Mouse (Mus musculus): ENCODE data around the gene Actrt3.

DNA sequence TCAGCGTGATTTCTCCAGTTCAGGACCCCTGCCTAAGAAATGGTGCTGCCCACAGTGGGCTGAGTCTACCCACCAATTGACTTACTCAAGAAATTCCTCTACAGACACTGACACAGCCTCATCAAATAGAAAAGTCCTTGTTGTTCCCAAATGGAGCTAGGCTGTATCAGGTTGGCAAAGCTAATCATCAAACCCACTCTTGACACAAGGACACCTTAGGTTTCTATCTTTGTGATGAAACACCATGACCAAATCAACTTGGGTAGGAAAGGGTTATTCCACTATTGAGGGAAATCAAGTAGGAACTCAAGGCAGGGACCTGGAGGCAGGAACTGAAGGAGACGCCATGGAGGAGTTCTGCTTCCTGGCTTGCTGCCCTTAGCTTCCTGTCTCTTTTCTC lies 44.5 kb upstream of the Actrt3 start, which contains the start of gene Lrriq4:
- TF ChIP-seq CTCF (IDR thresholded peaks at IDR 0.05) (no peak), EP300 (IDR thresholded peaks at IDR 0.05; ENCODE audit: insufficient read depth, low read depth, low read length) (no peak)

Measured in heart, adult 2 months (tissue).